Mouse (Mus musculus) 3T3-L1 (cell line): ENCODE measurements around the gene Gkn1.

Experiments used
- DNase-seq: peaks from one replicate; pipeline ENCODE4 v3.0.0-alpha.2; 2015; ENCODE audit warnings: low read depth, low spot score

Gkn1 gene

DNA sequence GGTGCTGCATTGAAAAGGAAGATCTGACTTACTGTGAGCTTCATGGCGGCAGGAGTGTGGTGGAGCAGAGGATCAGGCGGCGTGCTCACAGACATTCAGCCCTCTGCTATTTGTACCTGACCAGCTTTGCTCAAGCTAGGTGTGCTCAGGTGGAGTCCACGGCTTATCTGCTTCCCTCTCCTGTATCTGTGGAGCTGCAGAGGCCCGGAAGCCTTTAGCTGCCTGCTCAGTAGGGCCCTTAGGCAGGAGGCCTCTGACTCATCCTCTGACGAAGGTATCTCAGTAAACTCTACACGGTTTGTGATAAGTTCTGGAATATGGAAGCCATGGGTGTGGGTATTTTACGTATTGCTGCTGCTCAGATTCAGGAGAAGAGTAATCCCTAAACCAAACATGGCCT, at the start of gene Gkn1:
Gene Gkn1 (minus strand): TSS at position 114 of the 400 bp plus-strand sequence.
- DNase-seq: no peak

DNA sequence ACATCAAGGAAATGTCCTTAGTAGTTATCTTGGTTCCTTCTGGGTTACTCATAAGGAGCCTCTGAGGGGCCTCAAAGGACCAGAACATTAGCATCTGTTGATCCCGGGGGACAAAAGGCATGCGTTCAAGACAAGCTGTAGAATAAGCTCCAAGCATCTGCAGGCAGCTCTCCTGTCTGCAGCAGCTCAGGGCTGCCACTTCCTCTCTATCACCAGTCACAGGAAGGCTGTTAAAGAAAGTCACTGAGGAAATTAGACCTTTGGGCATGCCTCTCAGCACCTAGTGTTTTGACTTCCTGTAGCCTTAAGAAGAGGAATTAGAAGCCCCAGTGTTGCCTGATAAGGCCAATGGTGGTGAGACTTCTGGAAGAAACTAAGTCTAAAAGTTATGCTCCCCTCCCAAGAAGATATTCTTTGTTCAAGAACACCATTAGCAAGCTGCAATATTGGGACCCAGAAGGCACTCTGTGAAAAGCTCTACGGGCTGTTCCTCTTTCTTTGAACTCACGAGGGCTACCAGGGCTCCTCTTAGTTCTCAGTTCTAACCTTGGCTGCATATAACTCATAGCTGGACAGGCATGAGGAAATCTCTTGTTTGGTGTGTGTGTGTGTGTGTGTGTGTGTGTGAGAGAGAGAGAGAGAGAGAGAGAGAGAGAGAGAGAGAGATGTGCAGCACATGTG, 49.3 kb upstream of the Gkn1 start:
- DNase-seq: no peak

DNA sequence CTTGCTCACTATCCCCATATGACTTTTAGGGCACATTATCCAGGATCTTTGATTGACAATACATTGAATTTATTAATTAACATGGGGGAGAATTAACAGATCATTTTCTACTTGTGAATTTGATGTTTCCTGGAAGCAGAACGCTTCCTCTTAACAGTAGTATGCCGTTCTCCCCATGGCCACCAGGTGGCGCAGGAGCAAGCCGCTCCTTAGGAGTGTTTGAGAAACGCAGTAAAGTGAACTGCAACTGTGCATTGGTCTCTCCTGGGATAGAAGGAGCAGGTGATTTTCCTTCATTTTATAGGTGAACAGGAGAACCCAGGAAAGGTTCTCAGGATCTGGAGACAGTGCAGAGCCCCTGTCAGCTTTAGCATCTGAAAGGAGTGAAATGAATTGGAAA, 48.4 kb upstream of the Gkn1 start:
- DNase-seq: peak; percentile 85

DNA sequence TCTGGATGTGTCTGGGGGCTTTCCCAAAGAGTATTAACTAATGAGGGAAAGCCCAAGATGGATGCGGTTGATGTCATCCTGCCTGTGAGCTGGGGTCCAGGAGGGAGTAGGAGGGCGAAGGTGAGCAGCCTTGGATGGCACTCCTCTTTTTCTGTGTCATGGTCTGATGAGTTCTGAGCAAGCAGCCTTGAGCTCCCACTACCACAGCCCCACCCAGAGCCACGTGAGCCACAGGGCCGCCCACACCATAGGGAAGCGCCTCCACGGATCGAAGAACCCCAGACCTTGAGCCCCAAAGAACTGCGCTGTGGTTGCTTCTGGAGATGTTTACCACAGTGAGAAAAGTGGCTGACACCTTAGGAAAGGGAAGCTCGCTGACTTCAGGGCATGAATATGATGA, 44.0 kb upstream of the Gkn1 start:
- no peak for DNase-seq

DNA sequence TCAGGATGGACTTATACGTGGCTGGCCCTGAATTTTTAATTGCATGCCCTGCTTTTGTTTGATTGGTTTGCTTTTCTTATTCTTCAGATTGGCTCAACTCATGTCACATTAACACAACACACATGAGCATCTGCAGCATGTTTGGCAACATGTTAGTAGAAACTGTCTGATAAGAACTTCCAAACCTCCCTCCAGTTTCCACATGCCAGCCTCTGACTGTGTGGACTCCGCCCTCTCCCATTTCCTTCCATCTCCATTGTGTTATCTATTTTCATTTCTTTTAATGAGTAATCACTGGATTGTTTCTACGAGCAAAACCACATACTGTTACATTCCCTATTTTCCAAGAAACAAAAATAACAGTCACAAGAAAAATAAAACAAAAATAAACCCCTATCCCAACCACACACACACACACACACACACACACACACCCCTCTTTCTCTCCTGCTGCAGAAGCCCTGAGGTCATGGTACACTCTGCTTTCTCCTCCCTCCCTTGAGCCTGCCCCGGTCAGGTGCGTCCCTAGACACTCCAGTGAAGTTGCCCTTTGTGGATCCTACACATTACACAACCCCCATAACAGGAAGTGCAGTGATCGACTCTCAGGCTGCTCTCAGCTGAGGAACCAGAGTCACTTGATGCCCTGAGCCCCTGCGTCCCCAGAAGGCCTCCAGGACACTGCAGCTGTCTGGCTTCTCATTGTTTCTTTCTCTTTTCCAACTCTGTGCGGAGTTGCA, 42.9 kb upstream of the Gkn1 start:
- DNase-seq: peak; percentile 20

DNA sequence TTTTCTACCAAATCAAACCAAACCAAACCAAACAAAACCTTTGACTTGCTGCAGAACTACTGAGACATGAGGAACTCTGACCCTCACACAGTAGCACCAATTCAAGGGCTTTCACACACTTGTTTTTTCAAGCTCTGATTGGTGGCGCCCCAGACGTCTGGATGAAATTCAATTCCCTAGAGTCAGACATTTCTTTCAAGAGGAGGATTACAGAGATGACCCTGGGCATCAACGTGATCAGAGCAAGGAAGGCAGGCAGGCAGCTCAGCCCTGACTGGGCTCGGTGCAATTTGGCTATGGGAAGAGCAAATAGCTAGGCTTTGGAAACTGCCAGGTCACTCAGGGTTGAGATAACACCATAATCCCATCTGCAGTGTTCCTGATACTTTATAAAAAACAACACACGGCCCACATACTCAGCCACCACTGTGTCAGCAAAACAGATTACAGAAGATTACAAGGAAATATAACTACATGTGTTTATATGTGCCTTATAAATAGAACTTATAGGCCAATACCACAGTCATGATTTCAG, 38.8 kb upstream of the Gkn1 start:
- DNase-seq: no peak

DNA sequence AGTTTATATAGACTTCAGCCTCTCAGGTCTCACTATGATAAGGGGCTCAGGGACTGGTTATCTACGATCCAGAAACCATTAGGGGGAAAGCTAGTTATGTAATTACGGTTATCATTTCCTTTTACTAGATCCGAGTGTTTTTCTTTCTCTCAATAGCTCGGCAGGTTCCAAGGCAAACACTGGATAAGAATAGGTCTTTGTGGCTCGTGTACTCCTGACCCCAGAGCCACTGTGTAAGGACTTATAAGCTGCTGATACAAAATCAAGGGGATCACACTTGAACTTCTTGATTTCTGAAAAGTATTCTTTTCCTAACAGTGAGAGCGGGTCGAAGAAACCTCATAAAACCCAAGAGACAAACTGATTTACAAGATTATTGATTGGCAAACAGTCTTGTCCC, 38.1 kb upstream of the Gkn1 start, which contains the start of gene Gkn3:
Gene Gkn3 (minus strand): TSS at position 59 of the 400 bp plus-strand sequence.
- DNase-seq: no peak

DNA sequence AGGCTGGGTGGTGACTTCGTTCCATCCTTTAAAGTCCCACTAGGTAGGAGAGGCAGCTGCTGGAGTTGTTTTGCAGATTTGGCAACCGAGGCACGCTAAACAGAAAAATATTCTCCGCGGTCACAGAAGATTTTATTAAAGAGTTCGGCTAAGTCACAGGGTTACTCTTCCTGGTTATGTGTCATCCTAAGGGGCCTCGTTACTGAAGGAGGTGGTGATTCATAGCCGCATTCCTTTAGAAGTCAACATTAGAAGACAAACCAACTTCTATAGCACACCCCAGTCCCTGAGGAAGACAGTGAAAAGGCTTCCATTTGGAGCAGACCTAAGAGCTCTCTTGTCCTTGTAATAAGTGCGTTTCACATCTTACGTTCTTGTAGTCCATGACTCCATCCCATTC, 35.9 kb upstream of the Gkn1 start:
- peak; percentile 81 for DNase-seq

DNA sequence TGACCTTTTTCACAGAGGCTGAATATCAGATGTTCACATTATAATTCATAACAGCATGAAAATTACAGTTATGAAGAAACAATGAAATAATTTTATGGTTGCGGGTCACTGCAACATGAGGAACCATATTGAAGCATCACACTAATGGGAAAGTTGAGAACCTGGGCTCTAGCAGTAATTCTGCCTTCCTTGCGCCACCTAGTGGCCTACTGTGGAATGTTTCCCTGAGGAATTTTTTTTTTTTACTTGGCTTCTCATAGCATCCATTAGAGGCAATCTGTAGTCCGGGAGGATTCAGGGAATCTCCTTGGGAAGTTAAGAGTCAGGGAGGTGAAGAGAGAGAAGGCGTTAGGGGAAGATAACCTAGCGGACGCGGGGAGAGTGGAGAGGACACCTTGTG, 35.5 kb upstream of the Gkn1 start:
- peak; percentile 96 for DNase-seq

DNA sequence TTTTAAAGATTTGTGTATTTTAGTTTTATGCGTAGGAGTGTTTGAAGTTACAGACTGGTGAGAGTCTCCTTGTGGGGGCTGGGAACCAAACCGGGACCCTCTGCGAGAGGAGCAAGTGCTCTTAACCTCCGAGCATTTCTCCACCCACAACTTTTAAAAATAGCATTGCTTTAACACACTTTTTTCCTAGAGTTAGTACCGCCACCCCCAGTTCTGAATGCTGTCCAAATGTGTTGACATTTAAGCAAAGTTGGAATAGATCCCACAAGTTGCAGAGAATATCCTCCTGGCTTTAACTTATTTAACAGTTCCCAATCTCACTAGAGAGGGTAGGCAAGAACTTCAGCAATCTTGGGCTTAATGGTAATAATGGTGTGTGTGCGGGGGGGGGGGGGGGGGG, 34.0 kb upstream of the Gkn1 start:
- peak; percentile 19 for DNase-seq

DNA sequence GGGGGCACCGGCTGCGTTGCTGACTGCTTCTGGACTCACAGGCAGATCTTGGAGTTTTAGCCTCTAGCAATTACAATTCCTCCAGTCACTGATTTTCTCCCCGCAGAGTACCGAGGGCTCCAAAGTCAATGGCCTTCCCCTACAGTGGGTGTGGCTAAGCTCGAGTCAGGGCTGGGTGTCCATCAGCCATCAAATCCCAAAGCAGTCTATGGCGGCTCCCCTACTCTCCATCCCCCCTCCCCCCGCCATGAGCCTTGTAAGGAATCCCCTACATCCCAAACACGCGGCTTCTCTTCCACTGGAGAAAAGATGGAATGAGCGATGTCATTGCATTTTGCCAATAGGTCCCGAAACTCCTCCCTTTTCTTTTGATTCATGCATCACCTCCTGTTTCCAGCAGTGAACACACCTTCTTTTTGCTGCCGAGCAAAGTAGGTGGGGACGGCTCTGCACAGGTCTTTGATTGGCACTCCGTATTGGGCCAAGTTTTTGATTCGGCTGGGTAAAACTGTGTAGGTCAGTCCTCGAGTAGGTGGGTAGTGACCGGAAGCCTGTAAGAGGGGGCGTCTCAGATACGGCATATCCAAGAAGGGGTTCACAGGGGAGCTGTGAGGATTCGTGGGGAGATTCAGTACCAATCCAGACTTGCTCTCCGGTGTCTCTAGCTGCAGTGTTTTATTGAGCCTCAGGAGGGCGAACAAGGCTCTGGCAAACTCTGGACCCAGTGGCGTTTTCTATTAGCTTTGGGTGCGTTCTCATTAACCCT, 33.4 kb upstream of the Gkn1 start:
- peak; percentile 27 for DNase-seq

DNA sequence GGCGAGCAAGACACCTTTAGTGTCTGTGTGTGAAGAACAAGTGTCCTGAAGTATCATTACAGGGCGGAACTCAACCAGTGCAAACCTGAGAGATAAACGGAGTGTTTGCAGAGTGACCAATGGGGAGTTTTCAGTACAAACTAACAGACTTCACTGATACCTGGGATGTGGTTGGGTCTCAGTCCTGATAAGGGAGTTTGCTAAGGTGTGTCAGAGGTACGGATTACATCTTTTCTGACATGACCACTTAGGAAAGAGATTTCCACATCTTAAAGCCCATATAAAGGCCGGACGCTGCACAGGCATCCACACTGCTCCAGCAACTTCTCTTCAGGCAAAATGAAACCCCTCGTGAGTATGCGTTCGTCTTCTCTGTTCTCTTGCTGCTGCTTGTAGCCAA, 22.3 kb upstream of the Gkn1 start, which contains the start of gene Gkn2:
Gene Gkn2 (plus strand): TSS at position 301 of the 400 bp plus-strand sequence.
- no peak for DNase-seq

DNA sequence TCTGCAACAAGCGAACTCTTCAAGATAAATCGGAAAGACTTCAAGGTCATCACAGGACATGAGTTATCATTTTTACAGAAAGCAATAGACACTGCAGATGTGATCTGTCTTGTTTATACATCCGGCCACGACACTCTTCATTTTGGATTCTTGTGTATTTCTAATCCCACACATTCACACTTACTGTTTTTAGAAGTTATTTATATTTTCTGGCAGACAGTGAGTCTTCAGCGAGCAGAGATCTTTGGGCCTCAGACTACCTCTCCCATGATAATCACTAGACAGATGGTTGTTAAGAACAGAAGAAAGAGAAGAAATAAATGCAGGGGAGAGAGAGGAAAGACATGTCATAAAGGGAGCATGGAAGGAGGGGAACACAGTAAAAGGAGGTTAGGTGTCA, 18.5 kb upstream of the Gkn1 start:
- no peak for DNase-seq

DNA sequence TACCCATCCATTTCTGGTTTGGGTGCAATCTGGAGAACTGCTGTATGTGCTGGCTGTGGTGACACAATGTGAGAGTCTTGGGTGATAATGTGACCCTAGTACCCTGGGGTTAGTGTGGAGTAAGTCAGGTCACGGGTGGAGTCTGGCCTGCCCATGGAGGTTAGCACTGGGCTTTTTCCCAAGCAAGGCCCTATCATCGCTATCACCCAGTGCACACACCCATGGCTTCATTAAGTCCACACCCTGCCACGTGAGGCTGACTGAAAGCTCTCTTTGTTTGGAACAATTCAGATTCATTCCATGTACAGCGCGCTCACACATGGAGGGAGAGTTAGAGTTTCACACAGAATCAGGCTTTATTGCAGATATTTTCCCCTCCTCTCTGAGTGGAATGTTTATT, 3.7 kb upstream of the Gkn1 start:
- DNase-seq: no peak

DNA sequence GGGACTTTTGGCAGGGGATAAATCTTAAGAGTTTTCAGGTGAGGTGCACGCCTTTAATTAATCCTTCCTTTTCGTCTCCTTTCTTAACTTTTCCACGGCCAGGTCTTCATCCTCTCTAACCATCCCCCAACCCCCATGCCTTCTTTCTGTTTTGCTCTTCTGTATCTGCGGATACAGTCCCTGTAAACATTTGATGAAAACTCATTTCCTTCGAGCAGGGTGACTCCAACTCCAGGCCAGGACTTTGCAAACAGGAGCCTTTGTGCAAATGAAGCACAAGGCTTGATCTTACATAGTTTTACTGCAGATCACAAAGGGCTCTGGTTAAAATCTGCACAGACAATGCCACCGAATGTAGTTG, 14.8 kb downstream of the Gkn1 start:
- DNase-seq: no peak

DNA sequence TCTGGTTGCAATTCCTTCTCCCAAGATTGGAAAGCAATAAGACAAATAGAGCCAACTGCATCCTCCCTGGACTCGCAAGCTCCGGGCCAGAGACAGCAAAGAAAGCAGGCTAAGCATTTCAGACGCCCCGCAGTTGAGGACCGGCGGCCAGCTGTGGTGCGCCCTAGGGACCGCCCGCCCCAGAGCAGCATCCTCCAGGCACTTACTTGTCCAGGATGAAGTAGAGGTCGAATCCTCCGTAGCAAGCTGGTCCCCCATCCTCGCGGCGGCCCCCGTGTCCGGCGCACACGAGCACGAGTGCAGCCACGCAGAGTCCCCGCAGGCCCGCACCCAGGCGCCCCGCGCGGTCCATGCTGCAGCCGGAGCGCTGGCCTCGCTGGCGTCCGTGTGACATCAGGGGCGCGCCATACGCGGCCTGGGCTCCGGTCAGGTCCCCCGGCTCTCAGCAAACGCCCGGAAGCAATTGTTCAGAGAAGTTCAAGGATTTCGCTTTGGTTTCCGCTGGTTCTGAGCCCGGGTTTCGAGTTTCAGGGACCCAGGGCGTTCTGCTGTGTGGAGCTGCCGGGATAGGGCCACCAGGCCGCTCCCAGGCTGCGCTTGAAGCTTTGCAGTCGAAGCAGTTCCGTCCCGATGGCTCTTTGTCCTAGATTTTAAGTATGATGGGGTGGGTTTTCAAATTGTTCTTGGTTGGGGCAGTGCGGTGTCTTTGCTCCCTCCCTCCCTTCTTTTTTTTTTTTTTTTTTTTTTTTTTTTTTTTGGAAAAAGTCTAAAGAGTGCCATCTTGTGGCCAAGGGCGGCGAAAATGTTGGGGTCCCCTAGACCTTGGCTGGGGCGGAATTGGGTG, 15.4 kb downstream of the Gkn1 start, which contains the start of gene Antxr1:
Gene Antxr1 (minus strand): TSS at position 731 of the 844 bp plus-strand sequence.
- peak; percentile 79 for DNase-seq

DNA sequence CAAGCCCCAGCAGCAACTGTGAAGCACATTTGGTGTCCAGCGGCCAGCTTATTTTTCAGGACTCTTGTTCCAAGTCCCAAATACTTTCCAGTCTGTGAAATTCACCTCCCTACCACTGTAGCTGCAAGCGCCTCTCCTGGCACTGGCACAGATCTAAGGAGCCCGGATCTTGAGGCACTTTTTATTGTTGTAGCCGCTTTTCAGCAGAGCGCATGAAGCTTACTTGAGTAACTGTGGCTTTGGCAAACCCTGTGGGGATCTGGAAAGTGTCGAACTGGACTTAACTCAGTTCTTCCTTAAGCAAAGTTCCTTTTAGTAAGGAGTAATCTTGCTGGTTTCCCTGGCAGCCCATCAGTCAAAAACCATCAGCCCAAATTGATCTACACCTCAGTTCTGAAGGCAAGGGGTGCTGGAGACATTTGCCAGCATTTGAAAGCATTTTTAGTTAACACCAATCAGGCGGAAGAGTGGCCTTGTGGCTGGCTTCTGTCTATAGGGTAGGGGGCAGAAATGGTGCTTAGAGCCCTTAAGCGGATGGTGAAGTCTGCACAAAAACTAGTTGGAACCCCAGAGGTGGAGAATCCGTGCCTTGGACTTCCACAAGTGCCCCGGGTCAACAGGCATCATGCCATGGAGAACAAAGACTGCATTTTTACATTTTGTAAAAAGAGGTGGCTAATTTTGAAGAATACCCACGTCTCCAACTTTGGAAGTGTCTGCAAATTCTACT, 16.2 kb downstream of the Gkn1 start:
- peak; percentile 88 for DNase-seq

DNA sequence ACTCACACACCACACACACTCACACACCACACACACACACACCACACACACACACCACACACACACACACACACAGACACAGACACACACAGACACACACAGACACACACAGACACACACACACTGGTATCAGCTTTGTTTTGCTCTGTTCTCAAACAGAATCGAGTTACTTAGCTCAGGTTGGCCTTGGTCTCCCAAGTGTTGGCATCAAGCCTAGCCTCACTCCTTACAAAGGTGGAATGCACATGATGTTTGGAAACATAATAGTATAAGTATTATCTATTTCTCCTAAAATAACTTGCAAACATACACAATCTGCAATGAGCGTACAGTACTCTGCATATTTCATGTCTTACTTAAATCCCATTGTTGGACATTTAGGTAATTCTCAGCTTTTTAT, 18.4 kb downstream of the Gkn1 start:
- peak; percentile 44 for DNase-seq

DNA sequence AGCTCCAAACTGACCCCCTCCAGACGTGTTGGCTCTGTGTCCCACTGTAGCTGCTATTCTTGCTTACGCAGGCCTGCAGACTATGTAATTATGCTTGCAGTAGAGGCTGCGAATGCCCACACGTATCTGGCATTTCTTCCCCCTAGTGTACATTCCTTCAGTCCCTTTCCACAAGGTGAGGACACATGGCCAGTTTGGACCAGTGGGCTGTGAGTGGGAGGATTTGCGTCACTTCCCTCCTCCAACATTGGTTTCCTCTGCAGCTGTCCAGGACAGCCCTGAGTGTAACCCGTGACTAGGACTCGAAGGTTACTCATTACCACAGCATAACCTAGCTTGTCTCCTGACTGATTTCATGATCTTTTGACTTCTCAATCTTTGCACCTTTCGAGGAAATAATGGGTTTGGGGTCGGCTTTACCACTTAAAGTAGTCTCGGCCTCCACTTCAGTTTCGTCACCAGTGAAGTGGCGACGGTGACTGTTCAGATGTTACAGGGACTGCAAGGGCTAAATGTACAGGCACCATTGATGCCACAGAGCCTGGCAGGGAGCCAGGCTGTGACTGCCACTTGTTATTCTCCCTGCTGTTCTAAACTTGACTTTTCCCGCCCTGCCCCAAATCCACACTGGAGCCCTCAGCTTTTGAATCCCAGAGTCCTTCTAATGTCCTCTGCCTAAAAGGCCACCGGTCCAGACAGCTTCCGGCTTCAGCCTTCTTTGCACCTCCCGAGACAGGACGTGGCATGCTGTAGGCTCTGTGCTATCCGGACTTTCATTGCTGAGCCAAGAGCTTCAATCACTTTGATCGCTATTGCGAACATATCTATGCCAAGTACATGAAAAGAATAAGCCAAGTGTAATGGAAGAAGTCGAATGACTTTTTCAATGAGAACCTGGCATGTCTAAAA, 22.2 kb downstream of the Gkn1 start:
- no peak for DNase-seq
